8 mouse cellular contexts compared by ENCODE assay signal in the genomic region with DNA sequence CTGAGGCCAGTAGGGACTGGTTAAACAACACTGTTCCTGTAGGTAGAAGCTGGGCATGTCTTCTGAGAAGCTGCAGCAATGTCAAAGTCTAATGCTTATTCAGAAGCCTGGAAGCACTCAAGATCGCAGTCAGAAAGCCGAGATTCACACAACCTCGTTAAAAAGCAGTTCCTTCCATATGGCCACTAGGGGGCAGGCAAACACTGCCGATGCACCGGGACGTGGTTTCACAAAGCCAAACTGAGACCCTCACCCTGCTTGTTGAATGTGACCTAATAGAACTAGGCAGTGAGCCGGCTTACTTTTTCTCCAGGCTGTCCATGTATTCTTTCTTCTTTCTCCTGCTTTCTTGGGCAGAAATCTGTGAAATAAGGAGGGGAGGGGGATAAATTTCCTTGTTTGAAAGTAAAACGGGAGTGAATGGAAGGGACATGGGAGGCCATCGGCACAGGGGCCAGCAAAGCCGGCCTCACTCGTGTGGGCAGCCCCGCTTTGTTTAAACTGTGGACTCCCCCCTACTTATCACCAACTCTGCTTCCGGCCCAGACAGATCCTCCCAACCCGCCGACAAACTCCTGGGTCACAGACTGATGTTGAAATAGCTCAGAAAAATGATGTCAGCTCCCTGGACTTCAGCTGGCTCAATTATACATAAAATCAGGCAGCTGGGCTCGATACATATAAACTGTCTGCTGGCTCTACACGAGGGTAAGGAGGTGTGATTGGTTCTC. TPM values are rescaled to one million over a fixed set of nuclear protein-coding genes. Genes with fewer than 3 reads are reported as not detected.
A peak's percentile ranks its signal among the peaks of the same experiment; 100 is the strongest.
DNase-seq lines count a peak whose midpoint lies in the region; ATAC-seq and TF ChIP-seq lines count a peak whose summit lies in the region.

No protein-coding gene starts in this region.

- H3K27ac ChIP-seq in hindbrain, embryonic 13.5 days: no peak overlapping the region

- WGBS in hindbrain, embryonic 13.5 days: 40% methylated on average over 17 of the region's 17 CpGs

- 0 out of 2 replicates have a peak overlapping the region, but pooled peaks have one; percentile 10 for H3K4me2 ChIP-seq in hindbrain, embryonic 13.5 days

- no peaks in the 10 kb centered on the region for H3K9me3 ChIP-seq in hindbrain, embryonic 13.5 days

- TF ChIP-seq CTCF in Patski (IDR thresholded peaks at IDR 0.05): peak; percentile 92

- H3K4me3 ChIP-seq in hindbrain, embryonic 13.5 days: no peak overlapping the region

- peaks cover 6% of the 10 kb centered on the region; the same call in 1 of the 2 replicates for H3K4me1 ChIP-seq in hindbrain, embryonic 13.5 days (replicated peaks)

- no peak for DNase-seq in Patski (ENCODE audit: low read depth, low spot score)
- DNase-seq in cerebellum, adult 9-10 months: peak; percentile 55
- DNase-seq in frontal cortex, adult 2 months (ENCODE audit: extremely low spot score in 1 of 2, low spot score in 1 of 2): peak; percentile 38 to 85
- peak; percentile 50 to 53 for DNase-seq in layer of hippocampus, postnatal 36 days
- DNase-seq in lung, postnatal 25 days (ENCODE audit: low spot score): peak; percentile 68
- DNase-seq in retina, postnatal 1 day: peak; percentile 89
- peak; percentile 62 for DNase-seq in urinary bladder, postnatal 25 days (ENCODE audit: low spot score)

- ATAC-seq in Patski: peak; percentile 23
- peak; percentile 52; the same call in 1 of the 2 replicates for ATAC-seq in hindbrain, embryonic 13.5 days (ENCODE audit: low FRiP score)

- POLR2A ChIA-PET in Patski (lab: Charles Lee): interaction anchor here (0.6 to 1.1 kb wide), 4 partner anchors 16 to 321 kb away, joined by 3 to 6 read pairs (median 4); no protein-coding TSS in a partner anchor

- in situ Hi-C loops in Patski (cut with MboI; ENCODE audit: low pct_unique_long_range_greater_than_20kb): loop anchor here (5.0 to 25.0 kb wide), 4 partner anchors 88 to 292 kb away; partner anchors contain the start of gene Creb3l2

- H3K27me3 ChIP-seq in Patski: no peaks in the 10 kb centered on the region
- no peaks in the 10 kb centered on the region for H3K27me3 ChIP-seq in hindbrain, embryonic 13.5 days

- CTCF ChIA-PET in Patski (lab: Charles Lee): interaction anchor here (0.6 to 7.1 kb wide), 8 partner anchors 16 to 261 kb away, joined by 3 to 53 read pairs (median 4); no protein-coding TSS in a partner anchor

- H3K36me3 ChIP-seq in hindbrain, embryonic 13.5 days: peaks cover 2% of the 10 kb centered on the region; the same call in 1 of the 2 replicates

- no peak overlapping the region for H3K9ac ChIP-seq in hindbrain, embryonic 13.5 days

RNA-seq across cellular contexts. Expression of gene Dgki, which starts 54.6 kb away (rescaled TPM):
- 0.03 TPM for polyA plus RNA-seq in Patski (2021)
- 11.4 and 11.6 TPM in 2 replicates for polyA plus RNA-seq in frontal cortex, adult 2 months (2012; rRNA removed)
- 5.2 and 5.9 TPM in 2 replicates for polyA plus RNA-seq in hindbrain, embryonic 13.5 days (2015; fragmentation: Nextera tagmentation; extraction: Ambion mirVana)
- 10 to 100 TPM; 82.6 to 87.2 TPM for total RNA-seq in layer of hippocampus, postnatal 36 days (2021)
